Mouse (Mus musculus) cerebellum, adult 8-10 months (tissue): Measurements from ENCODE around the gene Galnt16.

Source experiments
- DNase-seq: peaks from one replicate; pipeline ENCODE4 v3.0.0; 2022

The Galnt16 gene

GRCm38 (mm10) chr12:80601597-80602269 is 83.7 kb downstream of the Galnt16 start:
- no peak for DNase-seq

GRCm38 (mm10) chr12:80602432-80602831 is 84.4 kb downstream of the Galnt16 start:
- no peak for DNase-seq

- no peak for DNase-seq
Observed at GRCm38 (mm10) chr12:80603566-80603965, 85.5 kb downstream of the Galnt16 start.

- DNase-seq: no peak
Observed at GRCm38 (mm10) chr12:80604218-80604617, 86.1 kb downstream of the Galnt16 start.

- no peak for DNase-seq
Observed at GRCm38 (mm10) chr12:80608576-80608975, 90.5 kb downstream of the Galnt16 start.

GRCm38 (mm10) chr12:80609928-80610327 is 91.9 kb downstream of the Galnt16 start:
- DNase-seq: no peak

- DNase-seq: no peak
Observed at GRCm38 (mm10) chr12:80612113-80612791, 94.2 kb downstream of the Galnt16 start.

- DNase-seq: no peak
Observed at GRCm38 (mm10) chr12:80615371-80616257, 97.5 kb downstream of the Galnt16 start.

- DNase-seq: no peak
Observed at GRCm38 (mm10) chr12:80620501-80620900, 102.4 kb downstream of the Galnt16 start.

GRCm38 (mm10) chr12:80631790-80632189 is 113.7 kb downstream of the Galnt16 start:
- DNase-seq: no peak

- DNase-seq: peak; percentile 48
Observed at GRCm38 (mm10) chr12:80642725-80643692, 124.9 kb downstream of the Galnt16 start.

GRCm38 (mm10) chr12:80643693-80644505 is 125.8 kb downstream of the Galnt16 start, which contains the start of the genes Slc39a9 and Erh:
TSS of gene Slc39a9 (plus strand) at chr12:80643883.
TSS of gene Erh (minus strand) at chr12:80644341.
- DNase-seq: peak; percentile 93

GRCm38 (mm10) chr12:80644506-80644868 is 126.4 kb downstream of the Galnt16 start:
- DNase-seq: no peak

- DNase-seq: no peak
Observed at GRCm38 (mm10) chr12:80646377-80646776, 128.3 kb downstream of the Galnt16 start.

- DNase-seq: peak; percentile 30
Observed at GRCm38 (mm10) chr12:80653951-80654658, 136.0 kb downstream of the Galnt16 start.

GRCm38 (mm10) chr12:80654659-80655025 is 136.6 kb downstream of the Galnt16 start:
- no peak for DNase-seq

- no peak for DNase-seq
Observed at GRCm38 (mm10) chr12:80658661-80659060, 140.6 kb downstream of the Galnt16 start.

- no peak for DNase-seq
Observed at GRCm38 (mm10) chr12:80662322-80662721, 144.2 kb downstream of the Galnt16 start.

- DNase-seq: no peak
Observed at GRCm38 (mm10) chr12:80663935-80664334, 145.9 kb downstream of the Galnt16 start.

- no peak for DNase-seq
Observed at GRCm38 (mm10) chr12:80668391-80668790, 150.3 kb downstream of the Galnt16 start.

- peak; percentile 58 for DNase-seq
Observed at GRCm38 (mm10) chr12:80673170-80673569, 155.1 kb downstream of the Galnt16 start.
